Mouse (Mus musculus): Measurements from ENCODE around the gene Lrp6. TPM values are rescaled to one million over a fixed set of nuclear protein-coding genes. Genes with fewer than 3 reads are reported as not detected.
A peak's percentile ranks its signal among the peaks of the same experiment; 100 is the strongest.

Lrp6 gene
- total RNA-seq, 4 experiments from 2014 or later = 35.7 to 50.1 (median 41.2) TPM

DNA sequence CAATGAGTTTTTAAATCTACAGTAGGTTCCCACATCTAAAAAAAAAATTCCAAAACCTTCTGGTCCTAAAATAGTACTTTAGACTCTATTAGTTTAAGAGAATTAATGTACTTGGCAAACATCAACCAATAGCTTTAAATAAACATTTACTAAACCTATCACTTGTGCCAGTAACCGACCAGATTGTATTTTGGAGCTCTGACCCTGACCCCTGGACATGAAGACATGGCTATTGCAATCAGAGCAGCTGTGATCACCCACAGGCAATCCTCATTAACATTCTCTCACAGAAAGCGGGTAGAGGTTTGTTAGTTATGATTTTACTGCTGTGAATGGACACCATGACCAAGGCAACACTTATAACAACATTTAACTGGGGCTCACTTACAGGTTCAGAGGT is 67.7 kb downstream of the Lrp6 start:
- DNase-seq (ENCODE audit: low spot score in 2 of 2) = no peak

DNA sequence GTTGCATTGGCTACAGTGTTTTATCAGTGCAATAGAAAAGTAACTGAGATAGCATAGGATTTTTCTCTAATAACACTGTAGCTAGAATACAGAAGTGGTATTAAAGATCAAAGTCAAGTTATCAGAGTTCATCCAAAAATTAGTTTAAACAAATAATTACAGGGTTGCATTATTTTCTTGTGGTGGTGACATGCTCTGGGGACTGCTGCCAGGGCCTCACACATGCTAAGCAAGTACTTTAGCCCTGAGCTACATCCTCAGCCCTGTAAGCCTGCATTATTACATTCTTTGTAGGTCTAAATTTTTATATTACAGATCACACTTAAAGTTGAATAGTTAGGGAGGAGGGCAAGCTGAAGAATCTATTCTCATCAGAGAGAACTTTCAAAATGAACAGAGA is 68.2 kb downstream of the Lrp6 start:
- no peak for DNase-seq (ENCODE audit: low spot score in 2 of 2)

DNA sequence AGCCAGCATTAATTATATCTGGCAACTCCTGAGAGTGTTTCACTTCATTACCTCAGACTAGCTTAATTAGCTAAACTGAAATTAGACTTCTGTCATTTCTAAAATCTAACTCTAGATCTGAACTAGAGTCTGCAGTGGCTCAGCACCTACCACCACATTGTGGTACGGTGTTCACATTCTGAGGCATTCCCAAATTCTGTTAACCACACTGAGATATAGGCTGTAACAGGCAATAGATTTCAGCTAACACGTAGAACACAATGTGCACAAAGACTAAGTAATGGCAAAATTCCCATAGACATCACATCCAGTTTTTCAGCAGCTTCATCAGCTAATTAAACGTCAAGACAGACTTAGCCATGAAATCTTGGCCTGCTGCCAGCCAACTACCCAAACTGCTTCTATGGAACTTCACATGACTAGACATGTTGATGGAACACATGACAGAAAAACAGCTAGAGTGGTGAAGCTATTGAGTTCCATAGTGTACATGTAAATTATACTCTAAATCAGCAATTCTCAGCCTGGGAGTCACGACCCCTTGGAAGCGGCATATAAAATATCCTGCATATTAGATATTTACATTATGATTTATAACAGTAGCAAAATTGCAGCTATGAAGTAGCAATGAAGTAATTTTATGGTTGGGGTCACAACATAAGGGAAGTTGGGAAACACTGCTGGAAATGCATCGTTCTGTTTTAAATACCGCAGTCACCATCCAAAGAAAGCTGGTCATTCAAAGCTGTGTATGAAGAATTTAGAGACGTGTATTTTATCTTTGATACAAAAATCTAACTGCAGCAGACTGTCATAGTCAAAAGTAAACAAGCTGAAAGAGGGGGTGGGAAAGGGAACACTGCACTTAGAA is 71.7 kb downstream of the Lrp6 start:
- DNase-seq (ENCODE audit: low spot score in 2 of 2) = no peak

DNA sequence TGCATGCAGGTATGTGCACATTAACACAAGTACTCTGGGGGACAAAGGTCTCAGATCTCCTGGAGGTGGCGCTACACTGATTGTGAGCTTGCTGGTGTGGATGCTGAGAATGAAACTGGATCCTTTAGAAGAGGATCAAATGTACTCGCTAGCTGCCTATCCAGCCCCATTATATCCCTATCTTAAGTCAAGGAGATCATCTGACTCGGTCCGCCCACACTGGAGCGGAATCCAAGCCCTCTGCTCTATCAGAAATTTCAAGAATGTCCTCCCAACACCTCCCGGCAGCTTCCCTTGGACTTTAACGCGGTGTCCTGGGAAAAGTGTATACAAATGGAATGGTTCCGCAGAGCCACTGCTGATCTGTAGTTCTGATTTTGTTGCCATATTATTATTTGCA is 77.1 kb downstream of the Lrp6 start:
- DNase-seq (ENCODE audit: low spot score in 2 of 2) = no peak

DNA sequence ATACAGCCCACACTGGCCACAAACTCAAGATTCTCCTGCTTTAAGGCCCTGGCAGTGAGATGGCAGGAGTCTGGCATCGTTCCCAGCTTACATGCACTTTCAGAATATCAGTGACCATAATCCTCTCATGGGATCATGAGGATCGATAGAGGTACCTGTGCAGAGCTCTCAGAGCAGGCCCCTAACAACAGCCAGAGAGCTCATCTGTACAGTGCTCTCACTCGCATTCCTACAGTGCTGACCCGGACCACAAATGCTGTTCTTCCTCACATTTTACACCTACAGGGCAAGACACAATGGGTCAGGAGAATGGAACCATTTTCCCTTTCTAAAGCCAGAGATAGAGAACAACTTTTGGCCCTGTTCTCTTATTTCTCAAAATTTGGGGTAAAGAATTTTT is 77.6 kb downstream of the Lrp6 start:
- DNase-seq (ENCODE audit: low spot score in 2 of 2) = no peak

DNA sequence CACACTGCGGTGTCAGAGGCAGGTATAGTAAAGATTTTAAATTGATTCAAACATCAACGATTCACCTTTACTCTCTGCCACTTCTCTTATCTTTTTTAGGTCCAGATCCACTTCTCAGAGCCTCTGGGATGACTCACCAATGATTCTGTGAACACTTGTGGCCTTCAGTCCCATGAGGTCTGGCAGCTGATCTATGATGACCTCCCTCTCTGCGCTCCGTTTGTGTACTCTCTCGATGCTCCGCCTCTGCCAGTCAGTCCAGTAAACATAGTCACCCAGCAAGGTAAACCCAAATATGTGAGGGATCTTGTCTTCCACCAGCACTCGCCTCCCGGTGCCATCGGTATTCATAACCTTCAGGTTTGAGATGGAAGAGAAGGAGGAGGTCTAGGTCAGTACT is 80.4 kb downstream of the Lrp6 start:
- no peak for DNase-seq (ENCODE audit: low spot score in 2 of 2)

DNA sequence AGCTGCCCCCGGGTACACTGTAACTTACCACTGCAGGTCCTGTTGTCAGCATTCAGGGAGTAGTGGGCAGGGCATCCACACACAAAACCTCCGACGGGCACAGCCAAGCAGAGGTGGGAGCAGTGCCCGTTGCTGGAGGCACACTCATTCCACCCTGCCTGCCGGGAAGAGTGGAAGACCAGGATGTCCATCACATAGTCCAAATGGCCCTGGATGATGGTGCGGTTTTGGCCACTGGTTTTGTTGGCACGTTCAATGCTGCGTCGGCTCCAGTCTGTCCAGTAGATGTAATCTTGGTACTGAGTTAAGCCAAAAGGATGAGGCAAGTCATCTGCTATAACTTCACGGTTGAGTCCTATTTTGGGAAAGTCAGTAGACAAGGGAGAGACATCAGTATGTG is 87.3 kb downstream of the Lrp6 start:
- no peak for DNase-seq (ENCODE audit: low spot score in 2 of 2)

DNA sequence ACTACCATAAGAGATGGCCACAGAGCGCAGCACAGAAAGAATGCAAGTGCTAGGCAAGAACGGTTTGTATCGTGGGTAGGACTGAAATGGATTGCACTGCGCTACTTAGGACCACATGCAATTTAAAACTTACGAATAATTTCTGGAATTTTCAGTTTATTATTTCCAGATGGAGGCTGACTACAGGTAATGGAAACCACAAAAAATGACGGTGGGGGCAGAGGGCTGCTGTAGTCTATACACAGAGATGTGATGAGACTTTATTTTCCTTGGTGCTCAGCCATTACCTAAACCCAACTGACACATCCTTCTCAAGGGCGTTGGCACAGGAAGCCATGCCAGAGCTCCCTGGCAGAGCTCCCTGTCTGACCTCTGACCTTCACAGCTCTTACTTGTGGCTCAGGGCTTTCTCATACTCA is 93.6 kb downstream of the Lrp6 start:
- DNase-seq (ENCODE audit: low spot score in 2 of 2) = peak in 1 of 2 experiments; percentile 38

DNA sequence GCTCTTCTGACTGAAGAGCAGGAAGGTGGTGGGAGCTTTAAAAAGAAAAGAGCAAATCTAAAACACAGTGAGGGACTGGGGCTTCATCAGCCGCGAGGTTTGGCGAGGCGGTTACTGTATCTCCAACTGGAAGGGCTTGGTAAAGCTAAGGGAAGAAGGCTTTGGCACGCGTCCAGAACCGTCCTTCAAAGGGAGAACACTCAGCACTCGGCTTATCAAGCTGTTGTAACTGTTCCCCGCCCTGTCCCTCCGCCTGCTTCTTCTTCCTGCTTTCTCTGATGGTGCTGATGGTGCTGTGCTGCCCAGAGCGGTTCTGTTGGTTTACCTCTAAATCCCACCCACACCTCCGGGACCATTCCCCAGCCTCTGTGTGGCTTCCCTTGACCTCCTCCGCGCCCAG is 95.9 kb downstream of the Lrp6 start:
- DNase-seq (ENCODE audit: low spot score in 2 of 2) = no peak

DNA sequence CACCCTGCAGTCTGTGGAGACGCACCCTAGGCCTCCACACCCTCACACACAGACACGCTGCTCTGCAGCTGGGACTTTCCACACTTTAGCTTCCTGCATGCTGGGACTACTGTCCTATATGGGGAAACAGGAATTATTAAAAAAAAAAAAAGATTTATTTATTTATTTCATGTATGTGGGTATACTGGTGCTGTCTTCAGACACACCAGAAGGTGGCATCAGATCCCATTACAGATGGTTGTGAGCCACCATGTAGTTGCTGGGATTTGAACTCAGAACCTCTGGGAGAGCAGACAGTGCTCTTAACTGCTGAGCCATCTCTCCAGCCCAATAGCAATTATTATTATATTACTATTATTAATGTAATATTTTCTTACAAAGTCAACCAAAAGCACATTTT is 97.5 kb downstream of the Lrp6 start:
- DNase-seq (ENCODE audit: low spot score in 2 of 2) = no peak

DNA sequence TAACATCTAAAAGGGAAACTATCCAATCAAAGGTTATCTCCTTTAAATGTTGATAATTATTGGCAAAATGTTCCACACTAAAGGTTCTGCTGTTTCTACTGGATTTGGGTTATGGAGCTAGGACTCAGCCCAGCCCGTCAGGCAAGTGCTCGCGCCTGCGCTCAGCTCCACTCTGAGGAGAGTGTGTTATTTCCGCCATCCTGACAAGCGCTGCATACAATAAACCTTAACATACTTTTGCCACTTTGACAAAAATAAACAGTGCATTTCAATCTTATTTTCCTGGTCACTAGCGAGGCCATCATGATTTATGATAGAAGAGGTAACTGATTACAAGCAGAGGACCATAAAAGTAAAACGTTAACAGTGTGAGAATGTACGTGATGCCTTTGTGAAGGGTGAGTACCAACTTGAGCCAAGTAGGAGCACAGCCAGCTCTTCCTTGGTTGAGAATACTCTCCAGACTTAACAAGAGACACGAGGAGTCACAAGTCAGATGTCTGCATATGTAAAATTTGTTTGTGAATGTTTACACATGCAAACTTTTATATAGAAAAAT is 100.0 kb downstream of the Lrp6 start:
- no peak for DNase-seq (ENCODE audit: low spot score in 2 of 2)

DNA sequence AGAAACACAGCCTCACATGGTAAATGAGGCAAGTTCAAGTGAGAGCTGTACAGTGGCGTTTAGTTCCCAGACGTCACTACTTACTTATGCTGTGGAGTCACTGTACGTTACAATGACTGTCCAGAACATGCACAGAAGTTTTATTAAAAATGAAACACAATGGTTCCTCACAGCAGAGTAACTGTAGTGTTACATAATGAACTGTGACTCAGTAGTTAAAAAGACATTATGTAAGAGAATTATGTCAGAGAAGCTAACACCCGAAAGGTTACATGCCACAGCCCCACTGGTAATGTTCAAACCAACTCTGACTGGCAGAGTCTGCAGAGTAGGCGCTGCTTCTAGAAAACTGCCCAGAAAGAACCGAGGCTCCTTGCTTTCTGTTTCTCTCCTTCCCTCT is 105.6 kb downstream of the Lrp6 start:
- no peak for DNase-seq (ENCODE audit: low spot score in 2 of 2)

DNA sequence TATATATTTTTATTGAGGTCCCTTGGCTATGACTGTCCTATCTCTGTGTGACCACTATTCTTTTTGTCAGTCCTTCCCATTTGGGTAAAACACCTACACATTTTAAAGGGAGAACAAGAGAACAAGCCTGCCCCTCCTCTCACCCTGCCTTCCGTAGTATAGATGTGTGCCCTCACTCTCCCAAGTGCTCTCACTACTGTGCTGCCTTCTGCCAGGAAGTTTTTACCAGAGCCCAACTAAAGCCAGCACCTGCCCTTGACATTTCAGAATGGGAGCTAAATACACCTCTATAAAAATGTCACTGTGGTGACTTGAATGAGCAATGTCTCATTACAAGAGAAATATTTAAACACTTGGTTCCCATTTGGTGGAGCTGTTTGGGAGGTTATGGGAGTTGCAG is 108.4 kb downstream of the Lrp6 start:
- DNase-seq (ENCODE audit: low spot score in 2 of 2) = no peak

DNA sequence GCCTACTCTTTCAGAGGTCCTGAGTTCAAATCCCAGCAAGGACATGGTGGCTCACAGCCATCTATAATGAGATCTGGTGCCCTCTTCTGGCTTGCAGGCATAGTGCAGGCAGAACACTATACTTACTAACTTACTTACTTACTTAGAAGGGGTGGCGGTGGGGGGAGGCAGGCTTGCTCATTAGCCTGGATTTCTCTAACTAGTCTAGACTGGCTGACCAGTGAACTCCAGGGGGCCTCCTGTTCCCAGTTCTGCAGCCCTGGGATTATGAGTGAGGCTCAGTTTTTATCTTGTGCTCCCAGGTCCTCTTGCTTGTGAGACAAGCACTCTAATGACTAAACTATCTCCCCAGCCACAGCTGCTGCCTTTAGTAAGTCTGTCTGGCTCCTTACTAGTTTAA is 112.7 kb downstream of the Lrp6 start:
- DNase-seq (ENCODE audit: low spot score in 2 of 2) = no peak

DNA sequence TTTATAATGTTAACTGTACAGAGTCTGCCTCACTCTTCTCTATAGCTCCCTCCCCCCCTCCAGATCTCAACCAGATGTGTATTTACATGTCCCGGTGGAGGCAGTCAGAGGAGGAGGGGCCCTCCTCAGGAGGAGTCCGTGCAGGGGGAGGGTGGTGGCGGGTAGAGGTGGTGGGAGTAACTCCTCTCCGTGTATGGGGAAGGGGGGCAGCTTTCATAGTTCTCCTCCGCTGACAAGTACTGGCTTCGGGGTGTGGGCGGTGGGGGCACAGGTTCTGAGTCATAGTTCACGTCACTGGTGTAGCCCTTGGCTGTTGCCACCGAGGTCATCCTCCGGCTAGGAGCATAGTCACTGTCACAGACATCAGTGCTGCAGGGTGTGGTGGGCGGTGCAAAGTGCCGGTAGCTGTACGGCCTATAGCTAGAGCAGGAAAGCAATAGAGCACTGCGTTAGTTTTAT is 116.1 kb downstream of the Lrp6 start:
- DNase-seq (ENCODE audit: low spot score in 2 of 2) = no peak

DNA sequence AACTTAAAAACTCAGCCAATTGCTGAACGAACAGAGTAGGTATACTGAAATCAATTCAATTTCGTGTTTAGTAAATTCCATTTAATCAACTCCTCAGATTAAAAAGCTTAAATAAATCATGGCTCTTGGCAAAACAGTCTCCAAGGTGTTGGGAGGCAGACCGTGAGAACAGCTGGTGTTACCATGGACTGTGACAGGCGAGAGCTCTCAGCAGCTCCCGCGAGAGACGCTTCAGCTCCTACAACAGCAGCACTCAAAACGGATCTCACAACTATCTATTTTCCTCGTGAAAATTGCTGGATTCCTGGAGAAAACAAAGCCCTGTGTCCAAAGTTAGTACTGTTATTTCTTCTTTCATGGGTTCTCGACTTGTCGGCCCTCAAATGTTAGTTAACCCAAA is 116.8 kb downstream of the Lrp6 start:
- no peak for DNase-seq (ENCODE audit: low spot score in 2 of 2)

DNA sequence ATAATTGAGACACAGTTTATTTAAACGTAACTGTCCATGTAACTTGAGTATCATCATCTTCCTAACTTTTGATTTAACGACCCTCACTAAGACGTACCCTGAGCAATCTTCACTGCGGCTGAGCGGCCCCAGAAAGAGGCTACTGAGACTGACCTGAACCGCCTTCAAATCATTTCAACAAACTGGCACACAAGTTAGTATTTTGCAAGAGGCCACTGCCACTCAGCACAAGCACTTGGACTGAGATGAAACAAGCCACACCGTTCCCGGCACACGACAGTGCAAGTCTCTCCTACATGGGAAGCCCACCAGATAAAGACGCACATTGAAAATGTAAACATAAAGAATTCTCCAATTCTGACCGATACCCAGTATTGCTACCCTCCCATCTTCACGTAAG is 118.3 kb downstream of the Lrp6 start:
- DNase-seq (ENCODE audit: low spot score in 2 of 2) = no peak

DNA sequence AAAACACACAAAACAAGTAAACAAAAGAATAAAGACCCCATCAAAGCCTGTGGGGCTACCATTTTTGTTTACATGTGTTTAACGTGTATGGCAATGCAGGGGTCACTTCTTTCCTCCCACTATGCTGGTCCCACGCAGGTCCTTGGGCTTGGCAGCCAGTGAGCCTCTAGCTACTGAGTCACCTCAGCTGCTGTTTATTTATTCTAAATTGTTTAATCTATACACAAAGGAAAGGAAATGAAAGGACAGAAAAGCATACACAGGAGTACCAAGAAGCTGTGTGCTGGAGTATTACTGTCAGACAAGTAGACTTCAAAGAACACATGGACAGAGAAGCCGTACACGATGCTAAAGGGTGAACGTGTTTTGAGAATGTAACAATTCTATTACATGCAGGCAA is 122.8 kb downstream of the Lrp6 start:
- DNase-seq (ENCODE audit: low spot score in 2 of 2) = no peak

DNA sequence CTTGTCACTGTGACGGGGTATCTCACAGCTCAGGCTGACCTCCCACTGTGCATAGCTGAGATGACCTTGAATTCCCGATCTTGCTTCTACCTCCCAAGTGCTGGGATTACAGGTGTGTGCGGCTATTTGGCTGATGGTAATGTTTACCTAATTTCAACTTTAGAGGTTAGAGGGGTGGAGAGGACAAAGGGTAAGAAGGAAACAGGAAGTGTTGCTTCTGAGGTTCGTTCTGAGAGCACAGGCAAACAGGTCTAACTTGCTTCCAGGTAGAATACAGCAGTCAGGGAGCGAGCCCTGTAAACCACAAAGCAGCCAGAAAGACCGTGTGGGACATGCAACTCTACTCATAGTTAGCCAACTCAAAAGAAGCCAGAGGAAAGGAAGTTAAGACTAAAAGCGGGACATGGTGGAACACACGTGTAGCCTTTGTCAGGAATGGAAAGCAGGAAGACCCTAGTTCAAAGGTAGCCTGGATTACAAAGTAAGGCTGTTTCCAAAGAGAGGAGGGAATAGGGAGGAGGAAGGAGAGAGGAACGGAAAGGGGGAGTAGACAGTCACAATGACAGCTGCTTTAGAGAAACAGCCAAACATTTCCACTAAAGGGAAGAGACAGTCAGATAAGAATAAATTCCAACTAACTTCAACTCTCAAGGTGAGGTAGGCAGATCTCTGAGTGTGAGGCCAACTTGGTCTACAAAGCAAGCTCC is 123.4 kb downstream of the Lrp6 start:
- DNase-seq (ENCODE audit: low spot score in 2 of 2) = no peak

DNA sequence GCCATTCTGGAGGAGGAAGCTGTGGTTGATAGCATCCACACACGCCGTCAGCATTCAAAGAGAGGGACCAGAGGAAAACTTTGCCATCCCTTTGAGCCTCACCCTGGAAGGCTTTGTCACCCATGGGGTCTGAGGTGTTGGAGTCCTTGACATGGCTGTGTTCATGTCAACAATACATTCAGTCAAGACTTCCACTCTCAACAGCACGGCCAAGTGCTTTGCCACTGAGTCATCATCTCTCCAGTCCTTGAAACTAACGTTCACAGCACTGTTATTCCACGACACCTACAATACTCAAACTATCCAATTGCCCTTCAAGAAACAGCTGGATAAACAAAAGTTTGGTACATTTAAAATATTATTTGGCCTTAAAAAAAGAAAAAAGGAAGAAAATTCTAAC is 124.5 kb downstream of the Lrp6 start:
- no peak for DNase-seq (ENCODE audit: low spot score in 2 of 2)

DNA sequence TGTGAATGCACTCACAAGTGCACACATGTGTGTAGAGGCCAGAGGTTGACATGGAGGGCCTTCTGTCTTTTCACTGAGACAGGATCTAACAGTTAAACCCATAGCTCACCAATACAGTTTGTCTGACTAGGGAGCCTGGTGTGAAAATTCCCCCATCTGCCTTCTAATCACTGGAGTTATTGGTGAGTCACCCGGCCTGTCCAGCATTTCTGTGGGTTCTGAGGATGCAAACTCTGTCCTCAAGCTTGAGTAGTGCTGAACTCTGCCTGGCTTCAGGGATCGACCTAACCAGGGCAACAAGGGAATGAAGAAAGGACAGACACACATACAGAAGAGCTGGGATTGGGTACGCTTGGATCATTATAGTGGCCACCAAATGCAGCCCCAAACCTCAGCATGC is 125.0 kb downstream of the Lrp6 start:
- no peak for DNase-seq (ENCODE audit: low spot score in 2 of 2)

DNA sequence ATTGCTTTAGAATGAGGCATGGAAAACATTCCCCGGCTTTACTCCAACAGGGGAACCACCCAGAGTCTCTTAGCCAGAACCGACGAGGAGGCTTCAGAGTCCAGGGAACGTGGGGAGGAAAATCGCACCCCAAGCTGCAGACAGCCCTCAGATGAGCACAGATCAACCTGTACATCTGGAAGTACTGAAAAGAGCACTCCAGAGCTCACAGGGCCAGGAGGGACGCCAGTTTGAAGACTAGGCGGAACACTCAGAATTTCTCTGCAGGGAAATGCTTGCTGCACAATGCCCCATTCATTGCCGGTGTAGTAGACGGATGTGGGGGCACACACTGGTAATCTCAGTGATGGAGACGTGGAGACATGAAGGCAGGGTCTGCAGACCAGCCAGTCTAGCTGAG is 126.7 kb downstream of the Lrp6 start:
- DNase-seq (ENCODE audit: low spot score in 2 of 2) = peak in 1 of 2 experiments; percentile 9

Data from gastrocnemius, adult 8-10 months (tissue).